Mouse (Mus musculus) cerebellum, adult 11-12 months (tissue): ENCODE results near the gene Gse1.
"Not testable (repeated sequence)": the region's sequence is repeated elsewhere in the genome, so short reads cannot be mapped to it uniquely, and the experiment has no call there.

Source experiments
- DNase-seq: peaks from one replicate; pipeline ENCODE4 v3.0.0; 2022

Gene Gse1

GRCm38 (mm10) chr8:120327131-120327554, 98.9 kb downstream of the Gse1 start:
- DNase-seq: peak; percentile 42

- no peak for DNase-seq
Observed at GRCm38 (mm10) chr8:120328361-120329022, 100.2 kb downstream of the Gse1 start.

GRCm38 (mm10) chr8:120329030-120329748, 100.9 kb downstream of the Gse1 start:
- DNase-seq: no peak

- DNase-seq: no peak
Observed at GRCm38 (mm10) chr8:120331027-120331426, 102.8 kb downstream of the Gse1 start.

GRCm38 (mm10) chr8:120332379-120333229, 104.3 kb downstream of the Gse1 start:
- no peak for DNase-seq

- DNase-seq: no peak
Observed at GRCm38 (mm10) chr8:120333681-120334080, 105.4 kb downstream of the Gse1 start.

GRCm38 (mm10) chr8:120334261-120334660, 106.0 kb downstream of the Gse1 start:
- DNase-seq: not testable (repeated sequence)

- DNase-seq: no peak
Observed at GRCm38 (mm10) chr8:120334878-120335261, 106.6 kb downstream of the Gse1 start.

- peak; percentile 56 for DNase-seq
Observed at GRCm38 (mm10) chr8:120335262-120336086, 107.2 kb downstream of the Gse1 start.

- DNase-seq: peak; percentile 52
Observed at GRCm38 (mm10) chr8:120336087-120336380, 107.8 kb downstream of the Gse1 start.

- DNase-seq: no peak
Observed at GRCm38 (mm10) chr8:120336909-120337555, 108.8 kb downstream of the Gse1 start.

- no peak for DNase-seq
Observed at GRCm38 (mm10) chr8:120337627-120338026, 109.4 kb downstream of the Gse1 start.

GRCm38 (mm10) chr8:120338678-120339077, 110.4 kb downstream of the Gse1 start:
- DNase-seq: no peak

GRCm38 (mm10) chr8:120339743-120340142, 111.5 kb downstream of the Gse1 start:
- DNase-seq: no peak

- no peak for DNase-seq
Observed at GRCm38 (mm10) chr8:120341124-120341523, 112.9 kb downstream of the Gse1 start.

GRCm38 (mm10) chr8:120342847-120343548, 114.7 kb downstream of the Gse1 start:
- DNase-seq: no peak

- no peak for DNase-seq
Observed at GRCm38 (mm10) chr8:120343582-120343981, 115.3 kb downstream of the Gse1 start.

- no peak for DNase-seq
Observed at GRCm38 (mm10) chr8:120344166-120344565, 115.9 kb downstream of the Gse1 start.

GRCm38 (mm10) chr8:120344583-120344982, 116.3 kb downstream of the Gse1 start:
- no peak for DNase-seq

GRCm38 (mm10) chr8:120347734-120348341, 119.6 kb downstream of the Gse1 start:
- no peak for DNase-seq

GRCm38 (mm10) chr8:120348922-120349321, 120.7 kb downstream of the Gse1 start:
- DNase-seq: no peak
